13 mouse cellular contexts compared by ENCODE assay signal in the genomic region with DNA sequence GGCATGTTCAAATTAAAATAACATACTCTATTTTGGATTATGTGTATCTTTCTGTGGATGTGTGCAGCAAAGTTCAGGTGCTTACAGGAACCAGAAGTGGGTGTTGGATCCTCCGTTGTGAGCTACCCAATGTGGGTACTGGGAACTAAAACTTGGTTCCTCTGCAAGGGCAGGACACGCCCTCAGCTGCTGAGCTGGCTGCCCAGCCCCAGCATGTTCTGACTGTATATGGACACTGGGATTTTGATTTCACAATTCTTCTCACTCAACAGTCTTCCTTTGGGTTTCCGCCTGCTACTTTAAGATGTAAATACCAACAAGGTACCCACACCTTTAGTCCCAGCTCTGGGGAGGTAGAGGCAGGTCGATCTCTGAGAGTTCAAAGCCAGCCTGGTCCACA. TPM values are rescaled to one million over a fixed set of nuclear protein-coding genes. Genes with fewer than 3 reads are reported as not detected.
"Had no signal": no experiment of that assay in that cellular context is flagged by ENCODE, and none has a peak within 500 bp of the region (broad histone marks: within the 10 kb centered on the region; RNA-seq: fewer than 3 reads in every experiment).

No protein-coding gene starts in this region.

- H3K27me3 ChIP-seq: limb, embryonic 15.5 days; liver, embryonic 13.5 days; megakaryocyte, embryonic 14.5 days; midbrain, embryonic 12.5 days; neural tube, embryonic 15.5 days had no signal

- H3K4me1 ChIP-seq: limb, embryonic 15.5 days; midbrain, embryonic 12.5 days; neural tube, embryonic 15.5 days had no signal

- H3K9me3 ChIP-seq: limb, embryonic 15.5 days; liver, embryonic 13.5 days; megakaryocyte, embryonic 14.5 days; midbrain, embryonic 12.5 days; neural tube, embryonic 15.5 days had no signal

- H3K9ac ChIP-seq: limb, embryonic 15.5 days; liver, embryonic 13.5 days; midbrain, embryonic 12.5 days; neural tube, embryonic 15.5 days had no signal

- H3K27ac ChIP-seq: limb, embryonic 15.5 days; liver, embryonic 13.5 days; midbrain, embryonic 12.5 days; neural tube, embryonic 15.5 days; stomach, postnatal 0 days had no signal

- H3K4me3 ChIP-seq: limb, embryonic 15.5 days; liver, embryonic 13.5 days; megakaryocyte, embryonic 14.5 days; midbrain, embryonic 12.5 days; neural tube, embryonic 15.5 days had no signal

- DNase-seq: kidney, adult 8-10 months; kidney, postnatal 25 days; liver, embryonic 13.5 days; lung, adult 18-20 months; lung, postnatal 10 days had no signal

- ATAC-seq: inflammation-experienced regulatory T-cells, adult 6 months; intestine, postnatal 0 days; midbrain, embryonic 16.5 days had no signal

- H3K4me2 ChIP-seq: limb, embryonic 15.5 days; liver, embryonic 13.5 days; midbrain, embryonic 12.5 days; neural tube, embryonic 15.5 days had no signal

RNA-seq across cellular contexts. Expression of a gene that starts 40.1 kb away (rescaled TPM):
- polyA plus RNA-seq: inflammation-experienced regulatory T-cells, adult 6 months had no signal
